Mouse (Mus musculus): ENCODE measurements around the gene Pcsk1.

DNA sequence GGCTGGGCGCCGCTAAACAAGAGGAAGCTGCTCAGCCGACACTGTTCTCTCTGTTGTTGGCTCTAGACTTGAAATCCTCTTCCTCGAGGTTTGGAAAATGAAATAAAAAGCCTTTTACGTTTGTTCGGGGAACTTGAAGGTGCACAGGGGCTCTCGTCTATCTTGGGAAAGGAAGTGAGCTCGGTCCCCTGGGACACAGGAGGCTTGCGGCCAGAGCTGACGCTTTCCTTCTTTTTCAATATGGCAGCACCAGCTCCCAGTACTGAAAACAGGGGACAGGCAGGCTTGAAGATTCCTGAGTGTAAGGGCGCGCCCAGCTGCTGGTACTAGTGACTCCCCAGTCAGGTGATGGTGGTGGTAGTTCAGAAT lies 769 bp downstream of the Pcsk1 start:
- no peak for TF ChIP-seq POLR2A (IDR thresholded peaks at IDR 0.05; ENCODE audit: borderline replicate concordance, extremely low read depth, insufficient read depth, insufficient read length, poor library complexity, severe bottlenecking)
- TF ChIP-seq CTCF (IDR thresholded peaks at IDR 0.05; ENCODE audit: borderline replicate concordance, extremely low read depth, insufficient read depth, insufficient read length): no peak
